Mouse (Mus musculus): Measurements from ENCODE around the gene Pus1. TPM values are rescaled to one million over a fixed set of nuclear protein-coding genes. Genes with fewer than 3 reads are reported as not detected.

The Pus1 gene
- total and polyA plus RNA-seq, 3 experiments: 107 to 248 (median 117) TPM

DNA sequence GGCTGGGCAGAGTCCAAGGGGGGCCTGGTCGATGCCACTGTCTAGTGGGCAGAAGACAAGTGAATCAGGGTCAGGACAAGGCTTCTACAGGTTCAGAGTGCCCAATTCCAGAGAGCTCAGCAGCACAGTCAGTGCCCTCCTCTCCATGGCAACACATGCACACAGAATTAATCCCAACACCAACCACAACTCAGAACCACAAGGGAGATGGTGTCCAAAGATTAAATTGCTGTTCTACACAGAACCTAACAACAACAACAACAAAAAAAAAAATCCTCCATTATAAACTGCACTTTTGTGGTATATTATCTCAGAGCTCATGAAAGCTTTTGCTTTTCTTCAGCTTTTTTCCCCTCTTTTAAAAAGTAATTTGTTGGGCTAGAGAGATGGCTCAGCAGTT is 44.9 kb downstream of the Pus1 start:
- no peak for TF ChIP-seq GABPA (IDR thresholded peaks at IDR 0.05; ENCODE audit: low read depth, low read length)
- no peak for TF ChIP-seq EP300 (IDR thresholded peaks at IDR 0.05; ENCODE audit: low read depth in 1 of 2, low read length in 2 of 2)
- no peak for TF ChIP-seq TAL1 (IDR thresholded peaks at IDR 0.05; ENCODE audit: low read length)
- no peak for TF ChIP-seq HCFC1 (IDR thresholded peaks at IDR 0.05; ENCODE audit: low read depth, low read length)
- no peak for TF ChIP-seq RAD21 (IDR thresholded peaks at IDR 0.05; ENCODE audit: low read depth, low read length)
- TF ChIP-seq MAZ (IDR thresholded peaks at IDR 0.05; ENCODE audit: low read depth, low read length): no peak
- TF ChIP-seq SIN3A (IDR thresholded peaks at IDR 0.05; ENCODE audit: low read length): no peak
- no peak for TF ChIP-seq MXI1 (IDR thresholded peaks at IDR 0.05; ENCODE audit: low read depth, low read length)
- no peak for TF ChIP-seq JUND (IDR thresholded peaks at IDR 0.05; ENCODE audit: low read depth, low read length)
- no peak for TF ChIP-seq TCF12 (IDR thresholded peaks at IDR 0.05; ENCODE audit: low read depth, low read length)
- no peak for TF ChIP-seq USF1 (IDR thresholded peaks at IDR 0.05; ENCODE audit: low read depth, low read length)
- no peak for TF ChIP-seq BHLHE40 (IDR thresholded peaks at IDR 0.05; ENCODE audit: borderline replicate concordance, low read depth, low read length)

DNA sequence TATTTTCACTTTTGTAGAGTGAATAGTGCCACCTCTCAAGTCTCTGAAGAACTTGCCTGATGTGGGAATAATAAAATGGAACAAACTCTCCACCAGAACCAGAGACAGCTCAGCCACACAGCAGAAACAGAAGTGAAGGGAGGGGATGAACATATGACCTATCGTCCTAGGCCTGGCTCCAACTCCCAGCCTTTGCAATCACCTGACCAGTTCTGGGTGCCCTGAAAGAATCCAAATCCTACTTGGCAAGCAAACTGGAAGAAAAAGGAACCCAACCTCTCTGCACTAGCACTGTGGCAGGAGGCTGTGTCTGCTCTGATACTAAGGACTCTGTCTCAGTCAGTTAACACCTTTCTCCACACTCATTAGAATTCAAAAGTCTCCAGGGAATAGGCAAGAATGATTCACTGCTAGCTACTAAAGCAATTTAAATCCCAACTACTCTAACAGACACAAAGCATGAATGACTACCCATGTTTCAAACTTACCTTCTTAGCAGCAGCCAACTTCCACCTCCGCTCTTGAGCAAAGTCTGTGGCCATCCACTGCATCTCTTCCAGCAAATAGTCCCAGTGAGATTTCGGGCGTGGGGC is 47.1 kb downstream of the Pus1 start:
- Histone ChIP-seq H3K27ac (ENCODE audit: control insufficient read depth, low read depth, low read length) (no peak overlapping the region), H3K4me3 (ENCODE audit: control insufficient read depth in 1 of 2, insufficient read depth in 1 of 2, low read depth in 2 of 2, low read length in 2 of 2) (no peak overlapping the region), H3K4me1 (ENCODE audit: control insufficient read depth in 1 of 2, insufficient read depth in 2 of 2, low read length in 2 of 2) (no peaks in the 10 kb centered on the region), H3K79me2 (ENCODE audit: control insufficient read depth, insufficient read depth, low read length, poor library complexity) (no peaks in the 10 kb centered on the region), H3K36me3 (ENCODE audit: control insufficient read depth in 1 of 2, insufficient read depth in 2 of 2, low read length in 2 of 2) (peaks cover 0 to 24% of the 10 kb centered on the region in 2 experiments; a peak in 3 of 4 replicates), H3K27me3 (ENCODE audit: control insufficient read depth in 1 of 2, insufficient read depth in 2 of 2, low read length in 2 of 2) (no peaks in the 10 kb centered on the region), H3K9me3 (replicated peaks; ENCODE audit: insufficient read depth, low read length) (no peaks in the 10 kb centered on the region), H3K9ac (ENCODE audit: control insufficient read depth, low read depth, low read length, poor library complexity, severe bottlenecking) (no peak overlapping the region)
- TF ChIP-seq KAT2A (conservative IDR thresholded peaks at IDR 0.05; ENCODE audit: low read depth, low read length): no peak
- TF ChIP-seq NELFE (IDR thresholded peaks at IDR 0.05; ENCODE audit: low read depth, low read length): no peak
- TF ChIP-seq ZMIZ1 (IDR thresholded peaks at IDR 0.05; ENCODE audit: low read depth, low read length): no peak
- TF ChIP-seq GABPA (IDR thresholded peaks at IDR 0.05; ENCODE audit: low read depth, low read length): no peak
- no peak for TF ChIP-seq ZKSCAN1 (IDR thresholded peaks at IDR 0.05; ENCODE audit: low read depth, low read length)
- no peak for TF ChIP-seq ELF1 (IDR thresholded peaks at IDR 0.05; ENCODE audit: low read depth, low read length)
- no peak for TF ChIP-seq MAX (IDR thresholded peaks at IDR 0.05; ENCODE audit: low read length)
- no peak for TF ChIP-seq UBTF (IDR thresholded peaks at IDR 0.05; ENCODE audit: borderline replicate concordance, insufficient read depth, low read depth, low read length)
- TF ChIP-seq MYB (IDR thresholded peaks at IDR 0.05; ENCODE audit: low read depth, low read length): no peak
- TF ChIP-seq MAZ (IDR thresholded peaks at IDR 0.05; ENCODE audit: low read depth, low read length): no peak
- no peak for TF ChIP-seq MAFK (IDR thresholded peaks at IDR 0.05; ENCODE audit: borderline replicate concordance, low read depth, low read length)
- TF ChIP-seq POLR2AphosphoS2 (IDR thresholded peaks at IDR 0.05; ENCODE audit: low read length): no peak
- TF ChIP-seq SMC3 (IDR thresholded peaks at IDR 0.05; ENCODE audit: low read depth, low read length): no peak
- no peak for TF ChIP-seq E2F4 (IDR thresholded peaks at IDR 0.05; ENCODE audit: borderline replicate concordance, low read depth, low read length)
- no peak for TF ChIP-seq POLR2AphosphoS5 (IDR thresholded peaks at IDR 0.05; ENCODE audit: borderline replicate concordance, low read depth, low read length)
- no peak for TF ChIP-seq TAL1 (IDR thresholded peaks at IDR 0.05; ENCODE audit: low read length)
- TF ChIP-seq NRF1 (IDR thresholded peaks at IDR 0.05; ENCODE audit: insufficient read depth, low read depth, low read length, poor library complexity, severe bottlenecking): no peak
- no peak for DNase-seq (ENCODE audit: low read depth, low spot score)

More for the DNA sequence above, 44.9 kb downstream of the Pus1 start:
- no peak overlapping the region for H3K4me3 ChIP-seq (ENCODE audit: control insufficient read depth in 1 of 2, insufficient read depth in 1 of 2, low read depth in 2 of 2, low read length in 2 of 2)
- H3K27me3 ChIP-seq (ENCODE audit: control insufficient read depth in 1 of 2, insufficient read depth in 2 of 2, low read length in 2 of 2): no peaks in the 10 kb centered on the region
- no peaks in the 10 kb centered on the region for H3K4me1 ChIP-seq (ENCODE audit: control insufficient read depth in 1 of 2, insufficient read depth in 2 of 2, low read length in 2 of 2)
- no peaks in the 10 kb centered on the region for H3K9me3 ChIP-seq (replicated peaks; ENCODE audit: insufficient read depth, low read length)
- no peaks in the 10 kb centered on the region for H3K79me2 ChIP-seq (ENCODE audit: control insufficient read depth, insufficient read depth, low read length, poor library complexity)
- H3K27ac ChIP-seq (ENCODE audit: control insufficient read depth, low read depth, low read length): no peak overlapping the region
- no peak overlapping the region for H3K9ac ChIP-seq (ENCODE audit: control insufficient read depth, low read depth, low read length, poor library complexity, severe bottlenecking)
- no peak for DNase-seq (ENCODE audit: low read depth, low spot score)
- H3K36me3 ChIP-seq (ENCODE audit: control insufficient read depth in 1 of 2, insufficient read depth in 2 of 2, low read length in 2 of 2): peaks cover 0 to 21% of the 10 kb centered on the region in 2 experiments; a peak in 2 of 4 replicates

Measured in MEL (cell line).